Mouse (Mus musculus) left cerebral cortex, postnatal 4 days (tissue): ENCODE measurements around the gene Pla2g1b. TPM values are rescaled to one million over a fixed set of nuclear protein-coding genes. Genes with fewer than 3 reads are reported as not detected.
"Not testable (repeated sequence)": the region's sequence is repeated elsewhere in the genome, so short reads cannot be mapped to it uniquely, and the experiment has no call there.

Experiments used
- DNase-seq: peaks from one replicate; pipeline ENCODE4 v3.0.0-alpha.2; 2022
- intact Hi-C: fragments of 180-260 bp; cut with DNase I; formaldehyde crosslinking; loops from one replicate; pipeline ENCODE4 v1.15.1; 2025
- total RNA-seq, 2 experiments: library from RNA; stranded (reverse); gene quantifications; 2 replicates each; pipeline ENCODE4 v1.2.3; 2021

Pla2g1b gene
- total RNA-seq, 2 experiments from 2014 or later = not detected

DNA sequence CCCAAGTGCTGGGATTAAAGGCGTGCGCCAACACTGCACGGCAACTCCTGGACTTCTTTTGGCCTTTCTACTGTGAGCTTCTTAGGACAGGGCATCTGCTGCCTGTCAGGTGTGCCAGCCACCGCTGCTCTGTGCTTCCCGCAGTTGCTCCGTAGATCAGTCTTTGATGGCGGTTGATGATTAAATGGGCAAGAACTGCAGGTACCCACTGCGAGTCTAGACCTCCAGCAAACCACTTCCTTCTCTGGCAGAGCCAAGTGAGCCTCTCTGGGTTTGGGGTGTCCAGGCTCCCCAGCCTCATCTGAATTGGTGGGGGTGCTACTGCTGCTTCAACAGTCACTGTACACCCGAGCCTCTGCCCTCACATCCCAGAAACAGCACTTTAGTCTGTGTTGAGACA, 51.4 kb downstream of the Pla2g1b start:
- intact Hi-C loops = no loop called here
- no peak for DNase-seq

DNA sequence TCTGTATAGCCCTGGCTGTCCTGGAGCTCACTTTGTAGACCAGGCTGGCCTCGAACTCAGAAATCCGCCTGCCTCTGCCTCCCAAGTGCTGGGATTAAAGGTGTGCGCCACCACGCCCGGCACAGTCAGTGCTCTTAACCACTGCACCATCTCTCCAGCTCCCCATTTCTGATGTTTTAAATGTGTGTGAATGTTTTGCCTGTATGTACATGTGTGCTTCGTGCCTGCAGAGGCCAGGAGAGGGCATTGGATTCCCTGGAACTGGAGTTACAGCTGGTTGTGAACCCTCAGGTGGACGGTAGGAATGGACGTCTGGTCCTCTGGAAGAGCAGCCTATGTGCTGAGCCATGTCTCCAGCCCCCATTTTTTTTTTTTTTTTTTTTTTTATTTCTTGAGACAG, 52.2 kb downstream of the Pla2g1b start:
- DNase-seq, intact Hi-C loops: not testable (repeated sequence)

GRCm38 (mm10) chr5:115520325-115520869, 54.3 kb downstream of the Pla2g1b start:
- no peak for DNase-seq
- intact Hi-C loops = no loop called here

DNA sequence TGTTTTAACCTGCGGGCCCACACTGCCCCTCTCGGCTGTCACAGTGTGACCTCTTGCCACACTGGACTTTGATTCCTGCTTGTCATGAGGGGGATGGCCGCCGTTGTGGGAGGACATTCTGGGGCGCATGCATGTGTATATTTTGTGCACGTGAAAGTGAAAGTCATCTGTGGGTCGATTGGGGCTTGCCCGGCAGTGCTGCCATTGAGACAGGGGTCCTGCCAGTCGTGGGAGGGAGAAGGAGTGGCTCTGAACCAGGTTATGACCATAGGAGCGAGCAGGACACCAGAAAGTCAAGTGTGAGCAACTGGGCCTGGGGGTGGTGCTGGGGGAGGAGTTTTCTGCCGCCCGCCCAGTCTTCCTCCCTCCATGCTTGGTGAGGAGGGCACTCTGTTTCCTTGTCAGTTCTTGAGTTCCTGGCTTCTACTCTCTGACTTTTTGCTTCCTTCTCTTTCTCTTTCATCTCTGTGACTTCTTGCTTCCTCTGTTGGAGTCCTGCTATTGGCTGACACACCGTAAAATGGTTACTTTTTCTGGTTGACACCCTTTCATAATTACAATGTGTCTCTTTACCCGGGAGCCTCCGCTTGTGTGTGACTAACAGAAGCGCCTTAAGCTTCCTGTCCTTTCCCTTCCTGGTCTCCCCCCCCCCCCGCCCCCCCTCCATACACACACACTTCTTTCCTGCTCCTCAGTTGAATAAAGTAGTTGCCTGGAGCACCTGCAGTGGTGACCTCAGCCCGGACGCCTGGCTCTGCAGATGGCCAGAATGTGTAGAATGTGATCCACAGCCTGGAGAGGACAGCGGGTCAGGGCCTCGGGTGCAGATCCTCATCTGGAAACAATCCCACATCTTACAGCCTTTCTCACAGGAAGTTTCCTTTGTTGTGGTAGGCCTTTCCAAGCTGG, 55.7 kb downstream of the Pla2g1b start:
- intact Hi-C loops = no loop called here
- no peak for DNase-seq

DNA sequence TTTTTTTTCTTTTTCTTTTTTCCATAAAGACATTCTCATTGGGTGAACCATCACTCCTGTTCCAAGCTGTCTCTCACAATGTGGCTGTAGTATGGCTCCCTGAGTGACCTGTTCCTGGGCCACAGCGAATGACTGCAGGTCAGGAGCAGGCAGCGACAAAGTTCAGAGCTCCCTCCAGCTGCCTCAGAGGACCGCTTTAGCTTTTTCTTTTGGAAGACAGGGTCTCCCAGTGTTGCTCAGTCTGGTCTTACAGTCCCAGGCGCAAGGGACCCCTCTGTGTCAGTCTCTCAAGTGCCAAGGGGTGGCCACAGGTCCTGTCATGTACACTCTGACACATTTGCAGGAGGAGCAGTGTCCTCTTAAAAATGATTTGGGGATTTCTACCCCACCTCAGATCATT, 56.5 kb downstream of the Pla2g1b start:
- intact Hi-C loops = no loop called here
- no peak for DNase-seq

DNA sequence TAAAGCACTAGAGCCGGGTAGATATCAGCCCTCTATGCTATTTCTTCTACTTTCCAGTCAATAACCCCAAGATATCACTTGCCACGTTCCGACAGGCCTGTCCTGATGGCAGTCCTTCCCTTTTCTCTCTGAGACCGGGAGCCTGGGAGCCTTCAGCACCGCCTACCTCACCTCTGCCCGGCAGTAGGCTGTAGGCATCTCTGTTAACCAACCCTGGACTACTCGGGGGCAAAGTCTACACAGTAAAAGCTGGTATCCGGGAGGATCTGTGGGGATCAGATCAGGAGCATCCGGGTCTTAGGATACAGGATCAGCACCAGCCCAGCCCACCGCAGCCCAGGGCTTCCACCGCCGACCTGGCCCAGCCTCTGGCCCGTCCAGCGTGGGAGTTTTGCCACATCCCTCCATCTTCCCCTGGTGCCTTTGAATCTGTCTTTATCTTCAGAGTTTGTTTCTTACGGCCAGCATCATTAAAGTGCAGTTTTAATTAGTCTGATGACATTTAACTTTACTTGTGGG, 57.0 kb downstream of the Pla2g1b start:
- no peak for DNase-seq
- intact Hi-C loops = no loop called here

DNA sequence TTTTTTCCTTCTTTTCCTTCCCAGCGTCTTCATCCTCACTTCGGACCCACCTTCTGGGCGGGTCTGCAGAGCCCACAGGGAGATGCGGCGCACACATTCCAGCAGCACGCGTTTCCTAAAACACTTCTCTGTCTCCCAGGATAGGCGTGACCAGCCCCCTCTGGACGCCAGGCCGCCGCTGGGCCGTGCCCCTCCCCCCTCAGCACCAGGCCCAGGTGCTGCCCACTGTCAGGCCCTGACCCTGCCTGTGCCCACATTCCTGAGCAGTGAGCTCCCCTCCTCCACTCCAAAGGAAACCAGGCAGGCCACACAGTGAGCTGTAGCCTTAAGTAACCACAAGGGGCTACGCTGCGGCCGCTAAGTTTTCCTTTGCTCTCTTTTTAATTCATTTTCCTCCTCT, 57.9 kb downstream of the Pla2g1b start:
- intact Hi-C loops = no loop called here

More for the DNA sequence above, 57.9 kb downstream of the Pla2g1b start:
- no peak for DNase-seq

Other genes with a start within 250 kb of the Pla2g1b start
- 10 to 100 TPM; 27.4 to 31.8 TPM for gene Pop5, start 230.4 kb upstream of the Pla2g1b start, total RNA-seq
- 100 to 1,000 TPM; 262 to 280 TPM for gene Rnf10, start 193.4 kb upstream of the Pla2g1b start, total RNA-seq
- gene Coq5, start 186.6 kb upstream of the Pla2g1b start, total RNA-seq = 10 to 100 TPM; 29.7 to 33.8 TPM
- 100 to 1,000 TPM; 678 to 766 TPM for gene Dynll1, start 165.3 kb upstream of the Pla2g1b start, total RNA-seq
- 10 to 100 TPM; 58.7 to 59.4 TPM for gene Srsf9, start 139.1 kb upstream of the Pla2g1b start, total RNA-seq
- gene Gatc, start 125.1 kb upstream of the Pla2g1b start, total RNA-seq = 10 to 100 TPM; 29.6 to 29.7 TPM
- 10 to 100 TPM; 30.3 to 30.5 TPM for gene Triap1, start 125.0 kb upstream of the Pla2g1b start, total RNA-seq
- 100 to 1,000 TPM; 489 to 518 TPM for gene Cox6a1, start 117.3 kb upstream of the Pla2g1b start, total RNA-seq
- gene Msi1, start 36.7 kb upstream of the Pla2g1b start, total RNA-seq = 100 to 1,000 TPM; 110 to 114 TPM
- 10 to 100 TPM; 28.4 to 31.5 TPM for gene Sirt4, start 18.5 kb downstream of the Pla2g1b start, total RNA-seq
- gene Pxn, start 40.4 kb downstream of the Pla2g1b start, total RNA-seq = 10 to 100 TPM; 23.9 to 24.7 TPM
- gene Rplp0, start 93.2 kb downstream of the Pla2g1b start, total RNA-seq = 100 to 1,000 TPM; 657 to 680 TPM
- 10 to 100 TPM; 85.8 to 87.0 TPM for gene Gcn1l1, start 99.0 kb downstream of the Pla2g1b start, total RNA-seq
- gene Rab35, start 165.6 kb downstream of the Pla2g1b start, total RNA-seq = 10 to 100 TPM; 93.8 to 97.7 TPM